Mouse (Mus musculus) intestine, postnatal 0 days (tissue): ENCODE results near the gene Prex1. TPM values are rescaled to one million over a fixed set of nuclear protein-coding genes. Genes with fewer than 3 reads are reported as not detected.
A peak's percentile ranks its signal among the peaks of the same experiment; 100 is the strongest.

ENCODE experiments used
- ATAC-seq: fragments of 200-750 bp; cut with Nextera tagmentation; 2 replicates; pipeline ENCODE4 v1.8.0; 2017; ENCODE audit warnings: mild to moderate bottlenecking, moderate TSS enrichment, moderate library complexity
- H3K27ac ChIP-seq: fragments of 300-500 bp; sonication (generic); 2 replicates; pipeline ENCODE4 v1.5.1; 2014; ENCODE audit warnings: mild to moderate bottlenecking, low read depth, low read length, moderate library complexity
- H3K27me3 ChIP-seq: fragments of 300-500 bp; sonication (generic); replicated peaks from 2 replicates; pipeline ENCODE4 v1.6.1; 2014; ENCODE audit warnings: low read length, mixed read lengths; ENCODE audit not compliant: control insufficient read depth, insufficient read depth
- H3K36me3 ChIP-seq: fragments of 300-500 bp; sonication (generic); 2 replicates; pipeline ENCODE4 v1.6.1; 2014; ENCODE audit warnings: mild to moderate bottlenecking, moderate library complexity; ENCODE audit not compliant: control insufficient read depth, insufficient read depth
- H3K4me1 ChIP-seq: fragments of 300-500 bp; sonication (generic); replicated peaks from 2 replicates; pipeline ENCODE4 v1.6.1; 2014; ENCODE audit warnings: antibody characterized with exemption, low read length, mixed read lengths; ENCODE audit not compliant: control insufficient read depth, insufficient read depth
- H3K4me2 ChIP-seq: fragments of 300-500 bp; sonication (generic); replicated peaks from 2 replicates; pipeline ENCODE4 v1.6.1; 2014; ENCODE audit warnings: low read depth, mild to moderate bottlenecking, moderate library complexity
- H3K4me3 ChIP-seq: fragments of 300-500 bp; sonication (generic); 2 replicates; pipeline ENCODE4 v1.5.1; 2014; ENCODE audit warnings: low read depth, low read length
- H3K9ac ChIP-seq: fragments of 300-500 bp; sonication (generic); 2 replicates; pipeline ENCODE4 v1.6.1; 2014; ENCODE audit warnings: mild to moderate bottlenecking, low read depth, low read length
- H3K9me3 ChIP-seq: fragments of 300-500 bp; sonication (generic); 2 replicates; pipeline ENCODE4 v1.6.1; 2016; ENCODE audit warnings: mixed run types; ENCODE audit not compliant: control insufficient read depth
- CTCF ChIP-seq: sonication (generic); IDR thresholded peaks from 2 replicates; pipeline ENCODE4 v1.5.1; 2016; ENCODE audit warnings: low read depth, mild to moderate bottlenecking, control low read depth, antibody characterized with exemption, moderate library complexity
- WGBS: fragments of 180-500 bp; shearing (Covaris S2); extraction: QIAGEN DNeasy Blood & Tissue Kit; methylation state at CpG from one replicate; pipeline ENCODE4 v1.1.7; 2014; 5-methylcytosine and 5-hydroxymethylcytosine counted together
- polyA plus RNA-seq: library from polyadenylated mRNA; unstranded; fragments of >200 nt; fragmentation: Nextera tagmentation; extraction: Ambion mirVana; gene quantifications from 2 replicates; pipeline ENCODE4 v1.2.1, GENCODE M21; 2015

The Prex1 gene
- polyA plus RNA-seq, 1 experiment from 2014 or later: 4.0 TPM

GRCm38 (mm10) chr2:166683885-166684544 is 29.6 kb downstream of the Prex1 start:
- ATAC-seq: no peak
- no peak for TF ChIP-seq CTCF
- WGBS: 16% methylated on average over 13 of the region's 13 CpGs
- Histone ChIP-seq H3K9ac (no peak overlapping the region), H3K9me3 (no peaks in the 10 kb centered on the region), H3K4me2 (peak overlapping the region; percentile 38), H3K27ac (no peak overlapping the region), H3K4me1 (no peaks in the 10 kb centered on the region), H3K27me3 (no peaks in the 10 kb centered on the region), H3K4me3 (no peak overlapping the region), H3K36me3 (no peaks in the 10 kb centered on the region)

DNA sequence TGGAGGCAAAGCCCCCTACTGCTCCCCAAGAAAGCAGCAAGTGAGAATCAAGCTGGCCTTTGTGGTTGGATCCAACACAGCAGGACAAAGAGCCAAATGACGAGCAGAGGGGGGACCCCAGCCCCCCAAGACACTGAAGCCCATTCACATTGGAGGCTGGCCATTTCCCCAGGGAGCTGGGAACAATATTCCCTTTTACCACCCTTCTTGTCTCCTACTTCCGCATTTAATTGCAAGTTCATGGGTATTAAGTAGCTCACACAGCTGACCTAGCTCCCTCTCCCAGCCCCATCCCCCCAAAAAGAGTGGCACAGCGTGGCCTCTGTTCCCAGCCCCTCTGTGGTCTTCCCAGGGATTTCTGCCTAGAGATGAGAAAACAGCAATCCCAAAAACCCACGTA is 30.8 kb downstream of the Prex1 start:
- no peak overlapping the region for H3K4me2 ChIP-seq
- no peak overlapping the region for H3K27ac ChIP-seq
- H3K4me1 ChIP-seq: no peaks in the 10 kb centered on the region
- no peak overlapping the region for H3K4me3 ChIP-seq
- H3K27me3 ChIP-seq: no peaks in the 10 kb centered on the region
- no peak for ATAC-seq
- 61% methylated on average over 4 of the region's 4 CpGs for WGBS
- no peaks in the 10 kb centered on the region for H3K36me3 ChIP-seq
- H3K9me3 ChIP-seq: no peaks in the 10 kb centered on the region
- TF ChIP-seq CTCF: no peak
- no peak overlapping the region for H3K9ac ChIP-seq

DNA sequence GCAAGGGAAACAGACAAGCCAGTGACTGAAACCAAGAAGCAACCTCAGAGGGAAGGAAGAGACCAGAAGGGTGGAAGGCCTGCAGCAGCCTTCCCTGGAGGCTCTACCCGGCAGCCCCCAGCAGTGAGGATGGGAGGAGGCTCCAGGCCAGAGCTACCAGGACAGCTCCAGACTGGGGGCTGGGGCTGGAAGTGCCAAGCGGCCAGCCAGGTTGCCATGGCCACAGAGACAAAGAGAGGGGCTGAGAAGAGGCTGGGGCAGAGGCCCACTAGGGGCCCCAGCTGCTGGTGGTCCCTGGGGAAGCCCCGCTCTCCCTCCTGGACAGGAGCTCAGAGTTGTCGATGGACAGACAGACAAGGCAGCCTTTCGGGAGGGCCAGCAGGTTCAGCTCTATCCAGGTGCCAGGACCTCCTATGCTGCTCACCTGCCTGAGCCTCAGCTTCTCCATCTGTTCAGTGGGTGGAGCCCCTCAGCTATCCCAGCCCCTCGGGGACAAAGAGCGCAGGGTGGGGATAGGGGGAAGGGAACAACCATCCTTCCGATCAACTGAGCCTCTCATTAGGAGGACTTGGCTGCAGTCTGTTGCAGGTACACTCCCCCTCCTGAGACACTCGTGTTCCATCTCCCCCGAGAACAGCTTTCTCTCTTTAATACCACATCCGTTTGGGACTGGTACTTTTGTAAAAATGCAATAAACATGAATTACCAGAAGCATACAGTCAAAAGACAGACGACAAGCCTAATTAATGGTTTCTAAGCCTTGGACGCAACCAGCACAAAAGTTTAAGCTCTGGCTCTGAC is 34.5 kb downstream of the Prex1 start:
- H3K9ac ChIP-seq: no peak overlapping the region
- H3K27ac ChIP-seq: no peak overlapping the region
- H3K4me3 ChIP-seq: no peak overlapping the region
- no peaks in the 10 kb centered on the region for H3K4me1 ChIP-seq
- H3K4me2 ChIP-seq: no peak overlapping the region
- H3K36me3 ChIP-seq: no peaks in the 10 kb centered on the region
- TF ChIP-seq CTCF: no peak
- ATAC-seq: no peak
- no peaks in the 10 kb centered on the region for H3K9me3 ChIP-seq
- 61% methylated on average over 13 of the region's 13 CpGs for WGBS
- no peaks in the 10 kb centered on the region for H3K27me3 ChIP-seq

- Histone ChIP-seq H3K9ac (no peak overlapping the region), H3K4me3 (no peak overlapping the region), H3K4me1 (no peaks in the 10 kb centered on the region), H3K9me3 (no peaks in the 10 kb centered on the region), H3K4me2 (no peak overlapping the region), H3K27ac (no peak overlapping the region), H3K27me3 (no peaks in the 10 kb centered on the region), H3K36me3 (no peaks in the 10 kb centered on the region)
- 92% methylated on average over 11 of the region's 11 CpGs for WGBS
- TF ChIP-seq CTCF: no peak
- no peak for ATAC-seq
Measured at GRCm38 (mm10) chr2:166676933-166677332, 36.7 kb downstream of the Prex1 start.

DNA sequence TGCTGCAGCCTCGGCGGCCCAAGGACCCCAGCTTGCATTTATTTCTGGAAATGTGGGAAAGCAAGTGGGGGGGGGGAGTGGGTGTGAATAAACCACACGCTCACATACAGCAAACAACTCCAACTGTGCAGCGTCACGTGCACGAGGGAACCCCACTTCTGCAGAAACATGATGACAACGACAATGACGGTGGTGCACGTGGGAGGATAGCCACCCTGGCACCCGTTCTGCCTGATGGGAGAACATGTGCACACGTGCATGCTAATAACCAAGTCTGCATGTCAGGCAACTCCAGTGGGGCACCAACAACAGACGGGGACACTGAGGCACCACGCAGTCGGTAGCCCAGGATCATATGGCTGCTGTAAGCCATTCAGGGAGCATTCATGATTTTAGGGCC is 37.1 kb downstream of the Prex1 start:
- Histone ChIP-seq H3K4me1 (no peaks in the 10 kb centered on the region), H3K9me3 (no peaks in the 10 kb centered on the region), H3K9ac (no peak overlapping the region), H3K4me2 (no peak overlapping the region), H3K4me3 (no peak overlapping the region), H3K36me3 (no peaks in the 10 kb centered on the region), H3K27me3 (no peaks in the 10 kb centered on the region), H3K27ac (no peak overlapping the region)
- ATAC-seq: no peak
- WGBS: 84% methylated on average over 14 of the region's 14 CpGs
- no peak for TF ChIP-seq CTCF

DNA sequence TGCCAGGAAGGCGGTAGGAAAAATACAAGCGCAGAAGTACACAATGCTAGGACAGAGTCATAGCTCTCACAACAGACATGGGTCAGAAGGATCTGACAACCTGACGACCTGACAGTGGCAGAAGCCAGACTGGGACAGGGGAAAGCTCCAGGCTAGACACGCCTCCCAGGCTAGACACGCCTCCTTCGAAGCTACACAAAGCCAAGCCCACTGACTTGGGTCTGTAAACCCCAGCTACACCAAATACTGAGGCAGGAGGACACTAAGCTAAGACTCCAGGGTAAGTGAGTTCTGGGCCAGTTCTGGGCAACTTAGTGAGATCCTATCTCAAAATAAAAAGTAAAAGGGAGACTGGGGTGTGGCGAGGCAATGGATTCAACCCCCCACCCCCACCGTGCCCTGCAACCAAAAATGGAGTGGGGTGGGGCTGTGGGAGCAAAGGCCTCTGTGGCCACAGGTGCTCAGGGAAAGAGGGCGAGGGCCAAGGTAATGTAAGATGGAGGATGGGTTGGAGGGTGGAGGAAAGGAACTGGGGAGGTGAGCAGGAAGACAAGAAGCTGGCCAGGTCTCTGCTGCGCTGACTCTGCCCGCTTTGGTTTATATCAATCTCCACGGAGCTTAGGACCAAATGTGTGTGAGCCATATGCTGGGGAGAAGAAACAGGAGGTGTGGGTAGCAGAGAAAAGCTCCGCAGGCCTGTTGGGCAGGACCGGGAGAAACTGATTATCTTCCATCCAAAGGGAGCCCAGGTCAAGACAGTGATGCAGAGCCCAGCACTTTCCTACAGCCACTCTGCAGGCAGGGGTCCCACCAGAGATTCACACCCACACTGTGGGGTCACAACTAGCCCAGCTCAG is 37.8 kb downstream of the Prex1 start:
- no peak overlapping the region for H3K9ac ChIP-seq
- no peak overlapping the region for H3K27ac ChIP-seq
- H3K4me3 ChIP-seq: no peak overlapping the region
- H3K9me3 ChIP-seq: no peaks in the 10 kb centered on the region
- ATAC-seq: peak; percentile 34
- no peaks in the 10 kb centered on the region for H3K27me3 ChIP-seq
- WGBS: 41% methylated on average over 14 of the region's 14 CpGs
- H3K36me3 ChIP-seq: no peaks in the 10 kb centered on the region
- H3K4me1 ChIP-seq: no peaks in the 10 kb centered on the region
- TF ChIP-seq CTCF: no peak
- peak overlapping the region; percentile 30 for H3K4me2 ChIP-seq
